Mouse (Mus musculus) liver, postnatal 0 days (tissue): Measurements from ENCODE around the gene Krt82.

Experiments used
- CTCF ChIP-seq: sonication (generic); IDR thresholded peaks from 2 replicates; pipeline ENCODE4 v1.5.1; 2016; ENCODE audit warnings: antibody characterized with exemption, low read depth
- EP300 ChIP-seq: IDR thresholded peaks from 2 replicates; pipeline ENCODE4 v1.6.1; 2016; ENCODE audit warnings: antibody characterized with exemption, low read depth, mild to moderate bottlenecking

GRCm38 (mm10) chr15:101491431-101491830, 59.0 kb downstream of the Krt82 start, which contains the start of gene Krt83:
- TF ChIP-seq CTCF (no peak), EP300 (no peak)
